Mouse (Mus musculus): ENCODE results near the gene Lrrc61.

- TF ChIP-seq POLR2A (IDR thresholded peaks at IDR 0.05; ENCODE audit: control insufficient read depth, low read depth, low read length): no peak
- no peak for TF ChIP-seq CTCF (IDR thresholded peaks at IDR 0.05; ENCODE audit: control insufficient read depth, insufficient read depth, insufficient replicate concordance, low read depth, low read length)
These were observed 18.7 kb downstream of the Lrrc61 start for GRCm38 (mm10) chr6:48573280-48573679.
